20 mouse cellular contexts compared by ENCODE assay signal in genomic region chr19:4159049-4159448, GRCm38 (mm10). TPM values are rescaled to one million over a fixed set of nuclear protein-coding genes. Genes with fewer than 3 reads are reported as not detected.
DNase-seq lines count a peak whose midpoint lies in the region; ATAC-seq and TF ChIP-seq lines count a peak whose summit lies in the region.
"Had no signal": no experiment of that assay in that cellular context is flagged by ENCODE, and none has a peak within 500 bp of the region (broad histone marks: within the 10 kb centered on the region; RNA-seq: fewer than 3 reads in every experiment).

No protein-coding gene starts in this region.

- no peak for ATAC-seq in G1E (ENCODE audit: extremely low read depth, insufficient number of reproducible peaks, low FRiP score, poor library complexity, severe bottlenecking)
- ATAC-seq: CD4-positive, CD25-positive, alpha-beta regulatory T cell, adult 4 months; forebrain, embryonic 13.5 days; forebrain, embryonic 15.5 days; forebrain, postnatal 0 days had no signal

- intact Hi-C loops in heart, adult 2 months (cut with DNase I): no loop called here

- no peak for TF ChIP-seq CTCF in heart, adult 2 months (IDR thresholded peaks at IDR 0.05)
- TF ChIP-seq CTCF in G1E (IDR thresholded peaks at IDR 0.05; ENCODE audit: low read depth, low read length): no peak

- H3K27me3 ChIP-seq in heart, adult 2 months (ENCODE audit: control insufficient read depth, insufficient read depth, low read length): no peaks in the 10 kb centered on the region
- H3K27me3 ChIP-seq in G1E (ENCODE audit: insufficient read depth, low read length): no peaks in the 10 kb centered on the region
- H3K27me3 ChIP-seq: CH12.LX; embryonic facial prominence, embryonic 12.5 days; forebrain, embryonic 13.5 days; forebrain, embryonic 15.5 days had no signal

- TF ChIP-seq POLR2A in heart, adult 2 months (IDR thresholded peaks at IDR 0.05; ENCODE audit: insufficient read depth, low read depth, low read length): no peak

- TF ChIP-seq EP300 in heart, adult 2 months (IDR thresholded peaks at IDR 0.05; ENCODE audit: insufficient read depth, low read depth, low read length): no peak

- H3K4me1 ChIP-seq in heart, adult 2 months (ENCODE audit: control insufficient read depth, insufficient read depth, low read length): peaks cover 4% of the 10 kb centered on the region; the same call in 1 of the 2 replicates
- H3K4me1 ChIP-seq in G1E (ENCODE audit: insufficient read depth, low read depth, low read length): peaks cover 50% of the 10 kb centered on the region

- no peaks in the 10 kb centered on the region for H3K36me3 ChIP-seq in heart, adult 2 months (ENCODE audit: control insufficient read depth, insufficient read depth, low read length)
- peaks cover 80% of the 10 kb centered on the region for H3K36me3 ChIP-seq in G1E (replicated peaks)

- H3K9ac ChIP-seq in heart, adult 2 months (ENCODE audit: low read depth, low read length): no peak overlapping the region
- H3K9ac ChIP-seq: embryonic facial prominence, embryonic 12.5 days; forebrain, embryonic 13.5 days; forebrain, embryonic 15.5 days; forebrain, postnatal 0 days had no signal

- WGBS in heart, adult 2 months: 94% methylated on average over 8 of the region's 8 CpGs

- no peaks in the 10 kb centered on the region for H3K9me3 ChIP-seq in G1E (replicated peaks)
- H3K9me3 ChIP-seq: embryonic facial prominence, embryonic 10.5 days; embryonic facial prominence, embryonic 12.5 days; forebrain, embryonic 13.5 days; forebrain, embryonic 15.5 days had no signal

- H3K27ac ChIP-seq in heart, adult 2 months: no peak overlapping the region
- H3K27ac ChIP-seq: embryonic facial prominence, embryonic 10.5 days; embryonic facial prominence, embryonic 12.5 days; forebrain, embryonic 13.5 days; forebrain, embryonic 15.5 days had no signal

- peak; percentile 34 for DNase-seq in cerebellum, adult 9-10 months
- no peak for DNase-seq in cerebellum, adult 18-20 months
- DNase-seq in heart, adult 11 months: peak; percentile 92
- no peak for DNase-seq in heart, adult 2 months
- DNase-seq in G1E (ENCODE audit: low spot score): no peak
- DNase-seq: adrenal gland, adult 8-10 months; adrenal gland, postnatal 14 days; adrenal gland, postnatal 36 days; B cell, adult 2 months; cerebellum, adult 8-10 months; cerebellum, postnatal 25 days; forebrain, postnatal 0 days had no signal

- no peaks in the 10 kb centered on the region for H3K79me2 ChIP-seq in heart, adult 2 months (replicated peaks; ENCODE audit: control insufficient read depth, insufficient read depth, low read length)

- H3K4me3 ChIP-seq in heart, adult 2 months: no peak overlapping the region
- H3K4me3 ChIP-seq in G1E (ENCODE audit: low read depth, low read length): peak overlapping the region; percentile 31; the same call in 1 of the 2 replicates
- H3K4me3 ChIP-seq: embryonic facial prominence, embryonic 10.5 days; embryonic facial prominence, embryonic 12.5 days; forebrain, embryonic 13.5 days; forebrain, embryonic 15.5 days had no signal

RNA-seq across cellular contexts. Expression of gene Rps6kb2, which starts 4.1 kb away (rescaled TPM):
- 10 to 100 TPM; 14.7 to 18.2 TPM for total RNA-seq in heart, adult 2 months (2021)
- 29.5 and 32.9 TPM in 2 replicates for polyA plus RNA-seq in heart, adult 2 months (2012; rRNA removed)
- total RNA-seq in G1E (2014; fragmentation: Nextera tagmentation): 23.1 and 31.5 TPM in 2 replicates
- total RNA-seq in G1E (2017): 16.1 and 23.6 TPM in 2 replicates
- 73.4 and 78.6 TPM in 2 replicates for polyA plus RNA-seq in G1E (2012)

RNA-seq across cellular contexts. Expression of gene Ptprcap, which starts 5.6 kb away (rescaled TPM):
- 1 to 10 TPM; 1.1 to 1.7 TPM for total RNA-seq in heart, adult 2 months (2021)
- 2.2 and 6.4 TPM in 2 replicates for polyA plus RNA-seq in heart, adult 2 months (2012; rRNA removed)
- 88.5 and 107 TPM in 2 replicates for total RNA-seq in G1E (2014; fragmentation: Nextera tagmentation)
- 34.6 and 52.7 TPM in 2 replicates for total RNA-seq in G1E (2017)
- 261 and 272 TPM in 2 replicates for polyA plus RNA-seq in G1E (2012)
- polyA plus RNA-seq: embryonic facial prominence, embryonic 10.5 days had no signal

RNA-seq across cellular contexts. Expression of gene Coro1b, which starts 10.6 kb away (rescaled TPM):
- total RNA-seq in heart, adult 2 months (2021): 10 to 100 TPM; 43.9 to 45.1 TPM
- polyA plus RNA-seq in heart, adult 2 months (2012; rRNA removed): 83.3 and 95.0 TPM in 2 replicates
- 325 and 345 TPM in 2 replicates for total RNA-seq in G1E (2014; fragmentation: Nextera tagmentation)
- total RNA-seq in G1E (2017): 157 and 189 TPM in 2 replicates
- 134 and 177 TPM in 2 replicates for polyA plus RNA-seq in G1E (2012)

RNA-seq across cellular contexts. Expression of gene Cabp4, which starts 15.2 kb away (rescaled TPM):
- not detected for total RNA-seq in heart, adult 2 months (2021)
- polyA plus RNA-seq in heart, adult 2 months (2012; rRNA removed): 0.21 TPM in 1 of 2 replicates, not detected in the other
- total RNA-seq in G1E (2014; fragmentation: Nextera tagmentation) (0.75 TPM in 1 of 2 replicates, not detected in the other), G1E (2017) (0.11 TPM in 1 of 2 replicates, not detected in the other)
- polyA plus RNA-seq in G1E (2012): 0.03 TPM in 1 of 2 replicates, not detected in the other
- total RNA-seq: forebrain, postnatal 0 days had no signal
- polyA plus RNA-seq: embryonic facial prominence, embryonic 12.5 days; embryonic facial prominence, embryonic 14.5 days; forebrain, embryonic 11.5 days had no signal

RNA-seq across cellular contexts. Expression of gene Carns1, which starts 16.2 kb away (rescaled TPM):
- total RNA-seq in heart, adult 2 months (2021): 10 to 100 TPM; 24.4 to 27.0 TPM
- polyA plus RNA-seq in heart, adult 2 months (2012; rRNA removed): 78.0 and 79.1 TPM in 2 replicates
- total RNA-seq in G1E (2014; fragmentation: Nextera tagmentation) (1.2 and 3.2 TPM in 2 replicates), G1E (2017) (0.17 and 0.55 TPM in 2 replicates)
- 0.37 and 0.48 TPM in 2 replicates for polyA plus RNA-seq in G1E (2012)

Comparison
In these comparisons a context has a peak if more than half of its experiments do, and no peak if none do; other contexts are left out.
1. DNase-seq: peak in cerebellum, adult 9-10 months (single experiment) and heart, adult 11 months (single experiment); none in cerebellum, adult 18-20 months (0 of 2), heart, adult 2 months (0 of 2) and G1E (single experiment).
2. RNA of gene Ptprcap, which starts 5.6 kb away (total RNA-seq): 34.6 to 107 TPM in G1E; 1.1 to 1.7 TPM in heart, adult 2 months; every median in the first group is over 10 times any median in the second.